8 mouse cellular contexts compared by ENCODE assay signal in the genomic region with DNA sequence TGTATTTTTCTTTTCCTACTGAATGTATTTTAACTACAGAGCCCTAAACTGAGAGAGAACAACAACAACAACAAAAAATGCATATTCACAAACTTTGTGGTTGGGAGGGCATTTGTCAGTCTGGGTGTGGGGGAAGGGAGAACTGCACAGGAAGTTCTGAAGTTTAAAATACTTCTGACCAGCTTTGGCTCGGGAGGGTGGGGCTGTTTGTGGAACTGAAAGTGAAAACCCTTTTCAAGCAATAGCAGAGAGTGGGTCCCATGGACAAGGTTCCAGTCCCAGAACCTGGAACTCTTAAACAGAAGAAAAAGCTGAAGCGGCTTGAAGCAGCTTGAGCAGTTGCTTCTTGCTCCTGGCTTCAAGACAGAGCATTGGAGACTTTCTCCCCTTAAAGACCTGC. TPM values are rescaled to one million over a fixed set of nuclear protein-coding genes. Genes with fewer than 3 reads are reported as not detected.
DNase-seq lines count a peak whose midpoint lies in the region; ATAC-seq lines count a peak whose summit lies in the region.

No protein-coding gene starts in this region.

- ATAC-seq in monocyte, adult 5-6 weeks (replicated peaks; ENCODE audit: insufficient number of reproducible peaks, low FRiP score, low TSS enrichment, poor library complexity, severe bottlenecking): peak; percentile 85

- no peaks in the 10 kb centered on the region for H3K27me3 ChIP-seq in erythroblast, embryonic 14.5 days (ENCODE audit: control insufficient read depth)
- no peaks in the 10 kb centered on the region for H3K27me3 ChIP-seq in midbrain, embryonic 10.5 days (ENCODE audit: low read depth, poor library complexity, severe bottlenecking)

- H3K27ac ChIP-seq in midbrain, embryonic 10.5 days (replicated peaks): no peak overlapping the region

- H3K9me3 ChIP-seq in erythroblast, embryonic 14.5 days (ENCODE audit: control insufficient read depth, low read length): no peaks in the 10 kb centered on the region
- H3K9me3 ChIP-seq in midbrain, embryonic 10.5 days (replicated peaks): no peaks in the 10 kb centered on the region

- H3K4me3 ChIP-seq in erythroblast, embryonic 14.5 days (replicated peaks): peak overlapping the region; percentile 40
- H3K4me3 ChIP-seq in midbrain, embryonic 10.5 days: no peak overlapping the region

- peaks cover 73% of the 10 kb centered on the region for H3K4me1 ChIP-seq in erythroblast, embryonic 14.5 days (ENCODE audit: control insufficient read depth)
- H3K4me1 ChIP-seq in midbrain, embryonic 10.5 days: peaks cover 9% of the 10 kb centered on the region

- 87% methylated on average over 2 of the region's 2 CpGs for WGBS in midbrain, embryonic 10.5 days

- H3K36me3 ChIP-seq in erythroblast, embryonic 14.5 days (ENCODE audit: control insufficient read depth): peaks cover 80% of the 10 kb centered on the region
- H3K36me3 ChIP-seq in midbrain, embryonic 10.5 days: peaks cover 59% of the 10 kb centered on the region

- peak; percentile 39 for DNase-seq in gastrocnemius, adult 18-20 months (ENCODE audit: low spot score)
- no peak for DNase-seq in gastrocnemius, postnatal 25 days
- DNase-seq in kidney, postnatal 36 days: peak; percentile 72 to 75
- DNase-seq in midbrain, embryonic 10.5 days (ENCODE audit: low spot score): no peak
- no peak for DNase-seq in cerebellum, adult 18-20 months
- no peak for DNase-seq in ovary, postnatal 36 days (ENCODE audit: low spot score)

RNA-seq across cellular contexts. Expression of gene Phlpp2, which starts 4.9 kb away (rescaled TPM):
- 1 to 10 TPM; 1.8 to 2.3 TPM for total RNA-seq in gastrocnemius, adult 18-20 months (2021)
- total RNA-seq in gastrocnemius, postnatal 25 days (2021): 1 to 10 TPM; 2.2 to 2.8 TPM
- 0.45 and 0.51 TPM in 2 replicates for polyA plus RNA-seq in erythroblast, embryonic 14.5 days (2012)
- total RNA-seq in monocyte, adult 5-6 weeks (2017): 7.3 to 11.4 TPM (median 9.1 TPM) in 3 replicates
- polyA plus RNA-seq in midbrain, embryonic 10.5 days (2016; fragmentation: Nextera tagmentation; extraction: Ambion mirVana): 2.4 and 2.9 TPM in 2 replicates

Comparison
In these comparisons a context has a peak if more than half of its experiments do, and no peak if none do; other contexts are left out.
1. DNase-seq: peak in gastrocnemius, adult 18-20 months (single experiment) and kidney, postnatal 36 days (2 of 2); none in gastrocnemius, postnatal 25 days (single experiment), midbrain, embryonic 10.5 days (single experiment), cerebellum, adult 18-20 months (0 of 2) and ovary, postnatal 36 days (single experiment).